Mouse (Mus musculus) MEL (cell line): ENCODE data around the gene Kat8. TPM values are rescaled to one million over a fixed set of nuclear protein-coding genes. Genes with fewer than 3 reads are reported as not detected.

ENCODE experiments used
- DNase-seq: peaks from one replicate; pipeline ENCODE4 v3.0.0; 2011; ENCODE audit warnings: low read depth, low spot score
- H3K27ac ChIP-seq: 2 replicates; pipeline ENCODE4 v1.5.1; 2012; ENCODE audit warnings: low read depth, mild to moderate bottlenecking, control low read depth, low read length, moderate library complexity; ENCODE audit not compliant: control insufficient read depth
- H3K27me3 ChIP-seq, 2 experiments: fragments of 150-350 bp in 1 of 2; sonication (generic) in 1 of 2; 2 replicates each; pipeline ENCODE4 v1.6.1; 2012; ENCODE audit warnings: low read length in 2 of 2, mild to moderate bottlenecking in 2 of 2, improper control_type of control experiment in 1 of 2, moderate library complexity in 1 of 2; ENCODE audit not compliant: insufficient read depth in 2 of 2, control insufficient read depth in 1 of 2
- H3K36me3 ChIP-seq, 2 experiments: 2 replicates each; pipeline ENCODE4 v1.6.1; 2012 to 2014; ENCODE audit warnings: low read length in 2 of 2, improper control_type of control experiment in 1 of 2, inconsistent platforms in 1 of 2, mild to moderate bottlenecking in 1 of 2; ENCODE audit not compliant: insufficient read depth in 2 of 2, control insufficient read depth in 1 of 2
- H3K4me1 ChIP-seq, 2 experiments: fragments of 150-350 bp in 1 of 2; sonication (generic) in 1 of 2; 2 replicates each; pipeline ENCODE4 v1.6.1; 2012; ENCODE audit warnings: low read length in 2 of 2, improper control_type of control experiment in 1 of 2, mild to moderate bottlenecking in 1 of 2; ENCODE audit not compliant: insufficient read depth in 2 of 2, control insufficient read depth in 1 of 2
- H3K4me3 ChIP-seq, 2 experiments: fragments of 150-350 bp in 1 of 2; sonication (generic) in 1 of 2; 2 replicates each; pipeline ENCODE4 v1.5.1; 2012; ENCODE audit warnings: low read depth in 2 of 2, low read length in 2 of 2, mild to moderate bottlenecking in 2 of 2, moderate library complexity in 2 of 2, control low read depth in 1 of 2, improper control_type of control experiment in 1 of 2; ENCODE audit not compliant: control insufficient read depth in 1 of 2, insufficient read depth in 1 of 2
- H3K79me2 ChIP-seq: 2 replicates; pipeline ENCODE4 v1.6.1; 2012; ENCODE audit warnings: mild to moderate bottlenecking, low read length, moderate library complexity; ENCODE audit not compliant: control insufficient read depth, poor library complexity, insufficient read depth
- H3K9ac ChIP-seq: 2 replicates; pipeline ENCODE4 v1.6.1; 2012; ENCODE audit warnings: low read depth, mild to moderate bottlenecking, control low read depth, low read length, moderate library complexity; ENCODE audit not compliant: control insufficient read depth, poor library complexity, severe bottlenecking
- H3K9me3 ChIP-seq: fragments of 150-350 bp; sonication (generic); replicated peaks from 2 replicates; pipeline ENCODE4 v1.6.1; 2012; ENCODE audit warnings: mild to moderate bottlenecking, low read length, improper control_type of control experiment, moderate library complexity; ENCODE audit not compliant: insufficient read depth
- CHD1 ChIP-seq: IDR thresholded peaks from 2 replicates; pipeline ENCODE4 v1.6.1; 2012; ENCODE audit warnings: low read depth, mild to moderate bottlenecking, inconsistent platforms, low read length, improper control_type of control experiment
- CHD2 ChIP-seq: IDR thresholded peaks from 2 replicates; pipeline ENCODE4 v1.6.1; 2011; ENCODE audit warnings: low read length, improper control_type of control experiment
- ELF1 ChIP-seq: IDR thresholded peaks from 2 replicates; pipeline ENCODE4 v1.6.1; 2014; ENCODE audit warnings: low read depth, mild to moderate bottlenecking, inconsistent platforms, low read length, improper control_type of control experiment, moderate library complexity
- EP300 ChIP-seq, 2 experiments: IDR thresholded peaks; 2 replicates each; pipeline ENCODE4 v1.6.1; 2011; ENCODE audit warnings: improper control_type of control experiment in 2 of 2, low read length in 2 of 2, low read depth in 1 of 2, mild to moderate bottlenecking in 1 of 2
- ETS1 ChIP-seq: IDR thresholded peaks from 2 replicates; pipeline ENCODE4 v1.6.1; 2012; ENCODE audit warnings: low read depth, mild to moderate bottlenecking, inconsistent platforms, low read length, improper control_type of control experiment, moderate library complexity
- GABPA ChIP-seq: IDR thresholded peaks from 2 replicates; pipeline ENCODE4 v1.6.1; 2012; ENCODE audit warnings: low read depth, mild to moderate bottlenecking, inconsistent platforms, low read length, improper control_type of control experiment, moderate library complexity
- HCFC1 ChIP-seq: IDR thresholded peaks from 2 replicates; pipeline ENCODE4 v1.6.1; 2012; ENCODE audit warnings: low read depth, mild to moderate bottlenecking, inconsistent platforms, low read length, improper control_type of control experiment, moderate library complexity
- JUND ChIP-seq: IDR thresholded peaks from 2 replicates; pipeline ENCODE4 v1.6.1; 2011; ENCODE audit warnings: low read depth, mild to moderate bottlenecking, improper control_type of control experiment, low read length
- KAT2A ChIP-seq: conservative IDR thresholded peaks from 2 replicates; pipeline ENCODE4 v1.6.1; 2012; ENCODE audit warnings: low read depth, low read length, improper control_type of control experiment, inconsistent platforms
- MAFK ChIP-seq: IDR thresholded peaks from 2 replicates; pipeline ENCODE4 v1.6.1; 2011; ENCODE audit warnings: low read depth, mild to moderate bottlenecking, low read length, improper control_type of control experiment, borderline replicate concordance
- MAX ChIP-seq: IDR thresholded peaks from 2 replicates; pipeline ENCODE4 v1.6.1; 2011; ENCODE audit warnings: low read length, improper control_type of control experiment
- MAZ ChIP-seq: IDR thresholded peaks from 2 replicates; pipeline ENCODE4 v1.6.1; 2012; ENCODE audit warnings: low read depth, mild to moderate bottlenecking, inconsistent platforms, low read length, improper control_type of control experiment
- MEF2A ChIP-seq: IDR thresholded peaks from 2 replicates; pipeline ENCODE4 v1.6.1; 2014; ENCODE audit warnings: low read depth, mild to moderate bottlenecking, inconsistent platforms, low read length, improper control_type of control experiment; ENCODE audit not compliant: poor library complexity, insufficient replicate concordance, severe bottlenecking; ENCODE audit errors: extremely low read depth
- MXI1 ChIP-seq: IDR thresholded peaks from 2 replicates; pipeline ENCODE4 v1.6.1; 2011; ENCODE audit warnings: mild to moderate bottlenecking, low read depth, low read length, improper control_type of control experiment
- MYB ChIP-seq: IDR thresholded peaks from 2 replicates; pipeline ENCODE4 v1.6.1; 2011; ENCODE audit warnings: mild to moderate bottlenecking, low read depth, low read length, improper control_type of control experiment
- NELFE ChIP-seq: IDR thresholded peaks from 2 replicates; pipeline ENCODE4 v1.6.1; 2011; ENCODE audit warnings: low read depth, low read length, improper control_type of control experiment
- NRF1 ChIP-seq: IDR thresholded peaks from 2 replicates; pipeline ENCODE4 v1.6.1; 2014; ENCODE audit warnings: low read depth, mild to moderate bottlenecking, inconsistent platforms, low read length, improper control_type of control experiment, moderate library complexity; ENCODE audit not compliant: poor library complexity, insufficient read depth, severe bottlenecking
- POLR2AphosphoS2 ChIP-seq: IDR thresholded peaks from 2 replicates; pipeline ENCODE4 v1.6.1; 2011; ENCODE audit warnings: low read length, improper control_type of control experiment
- POLR2AphosphoS5 ChIP-seq: IDR thresholded peaks from 2 replicates; pipeline ENCODE4 v1.6.1; 2012; ENCODE audit warnings: low read depth, borderline replicate concordance, mild to moderate bottlenecking, inconsistent platforms, low read length, moderate library complexity, mixed read lengths
- SIN3A ChIP-seq: IDR thresholded peaks from 2 replicates; pipeline ENCODE4 v1.6.1; 2012; ENCODE audit warnings: low read length, improper control_type of control experiment, inconsistent platforms
- SMC3 ChIP-seq: IDR thresholded peaks from 2 replicates; pipeline ENCODE4 v1.6.1; 2011; ENCODE audit warnings: low read depth, low read length, improper control_type of control experiment
- TBP ChIP-seq: IDR thresholded peaks from 2 replicates; pipeline ENCODE4 v1.8.0; 2011; ENCODE audit warnings: low read depth, low read length, improper control_type of control experiment
- TCF12 ChIP-seq: IDR thresholded peaks from 2 replicates; pipeline ENCODE4 v1.6.1; 2014; ENCODE audit warnings: low read depth, mild to moderate bottlenecking, inconsistent platforms, low read length, improper control_type of control experiment, moderate library complexity
- USF1 ChIP-seq: IDR thresholded peaks from 2 replicates; pipeline ENCODE4 v1.6.1; 2014; ENCODE audit warnings: low read depth, mild to moderate bottlenecking, inconsistent platforms, low read length, improper control_type of control experiment, moderate library complexity
- USF2 ChIP-seq, 2 experiments: IDR thresholded peaks; 2 replicates each; pipeline ENCODE4 v1.6.1; 2011 to 2012; ENCODE audit warnings: improper control_type of control experiment in 2 of 2, low read length in 2 of 2, borderline replicate concordance in 1 of 2, inconsistent platforms in 1 of 2, low read depth in 1 of 2, mild to moderate bottlenecking in 1 of 2; ENCODE audit not compliant: insufficient read depth in 1 of 2
- ZC3H11A ChIP-seq: IDR thresholded peaks from 2 replicates; pipeline ENCODE4 v1.6.1; 2012; ENCODE audit warnings: low read depth, mild to moderate bottlenecking, inconsistent platforms, low read length, improper control_type of control experiment
- ZKSCAN1 ChIP-seq: IDR thresholded peaks from 2 replicates; pipeline ENCODE4 v1.6.1; 2012; ENCODE audit warnings: low read depth, mild to moderate bottlenecking, inconsistent platforms, low read length, improper control_type of control experiment, moderate library complexity
- ZNF384 ChIP-seq: IDR thresholded peaks from 2 replicates; pipeline ENCODE4 v1.6.1; 2012; ENCODE audit warnings: low read depth, mild to moderate bottlenecking, inconsistent platforms, low read length, improper control_type of control experiment
- polyA plus RNA-seq, 2 experiments: library from polyadenylated mRNA; stranded (reverse) in 1 of 2; unstranded in 1 of 2; fragments of >175 nt in 1 of 2; fragments of >200 nt in 1 of 2; gene quantifications; 2 replicates each; pipeline versions ENCODE4 v1.2.1 to v1.2.4; 2012; ENCODE audit warnings: low replicate concordance in 2 of 2, low read depth in 1 of 2; ENCODE audit not compliant: insufficient read length in 2 of 2, insufficient read depth in 1 of 2, missing spikeins in 1 of 2
- total RNA-seq: library from RNA; depleted of rRNA; stranded (reverse); fragments of 300-350 nt; gene quantifications from 2 replicates; pipeline ENCODE4 v1.2.3, GENCODE M21; 2012

Kat8 gene
- total and polyA plus RNA-seq, 3 experiments, result 39.5 to 45.8 TPM; not detected in 1

- Histone ChIP-seq H3K4me1 (peaks cover 4 to 23% of the 10 kb centered on the region in 2 experiments), H3K27me3 (no peaks in the 10 kb centered on the region), H3K9ac (peak overlapping the region; percentile 90), H3K4me3 (peak overlapping the region; percentile 81 to 86), H3K9me3 (no peaks in the 10 kb centered on the region), H3K79me2 (peaks cover 53% of the 10 kb centered on the region), H3K27ac (peak overlapping the region; percentile 85), H3K36me3 (peaks cover 0 to 26% of the 10 kb centered on the region in 2 experiments)
- no peak for DNase-seq
- no peak for TF ChIP-seq MAX
- TF ChIP-seq ZNF384, result peak; percentile 80
- TF ChIP-seq CHD1, result peak; percentile 53; the same call in 1 of the 2 replicates
- peak; percentile 15; the same call in 1 of the 2 replicates for TF ChIP-seq MXI1
- TF ChIP-seq ZC3H11A, result no peak
These were observed 37.3 kb upstream of the Kat8 start for GRCm38 (mm10) chr7:127874812-127875626.

GRCm38 (mm10) chr7:127875627-127876001 lies 36.7 kb upstream of the Kat8 start:
- peak overlapping the region; percentile 85 for H3K27ac ChIP-seq
- H3K27me3 ChIP-seq, result no peaks in the 10 kb centered on the region
- H3K4me1 ChIP-seq, result peaks cover 0 to 17% of the 10 kb centered on the region in 2 experiments; a peak in 3 of 4 replicates
- H3K9me3 ChIP-seq, result no peaks in the 10 kb centered on the region
- H3K9ac ChIP-seq, result peak overlapping the region; percentile 90
- H3K36me3 ChIP-seq, result peaks cover 0 to 20% of the 10 kb centered on the region in 2 experiments
- TF ChIP-seq HCFC1 (peak; percentile 79), TCF12 (peak; percentile 17; the same call in 1 of the 2 replicates), ELF1 (peak; percentile 63), ZNF384 (no peak), POLR2AphosphoS5 (no peak), MAX (peak; percentile 48; the same call in 1 of the 2 replicates), USF2 (IDR thresholded peaks at IDR 0.05; ENCODE audit: borderline replicate concordance in 1 of 2, insufficient read depth in 1 of 2, low read depth in 1 of 2, low read length in 2 of 2) (no peak), GABPA (0 out of 2 replicates have a peak, but pooled peaks have one; percentile 43), CHD2 (no peak), SMC3 (no peak; the same call in 1 of the 2 replicates), NRF1 (no peak; the same call in 1 of the 2 replicates), MYB (no peak), USF1 (no peak), CHD1 (no peak), ZKSCAN1 (no peak), MXI1 (peak; percentile 44; the same call in 1 of the 2 replicates), SIN3A (peak; percentile 98), EP300 (IDR thresholded peaks at IDR 0.05; ENCODE audit: low read depth in 1 of 2, low read length in 2 of 2) (peak in 1 of 2 experiments; percentile 31; a peak in 2 of 4 replicates), ETS1 (0 out of 2 replicates have a peak, but pooled peaks have one; percentile 15), JUND (no peak), KAT2A (no peak), TBP (0 out of 2 replicates have a peak, but pooled peaks have one; percentile 45), MAZ (peak; percentile 98), MEF2A (no peak), NELFE (peak; percentile 27), MAFK (peak; percentile 31; the same call in 1 of the 2 replicates), POLR2AphosphoS2 (peak; percentile 24; the same call in 1 of the 2 replicates)
- H3K79me2 ChIP-seq, result peaks cover 57% of the 10 kb centered on the region
- peak; percentile 92 for DNase-seq
- peak overlapping the region; percentile 81 to 86 for H3K4me3 ChIP-seq
